Mouse (Mus musculus) gastrocnemius, adult 2 months (tissue): ENCODE results near the gene Mgat1. TPM values are rescaled to one million over a fixed set of nuclear protein-coding genes. Genes with fewer than 3 reads are reported as not detected.
"Not testable (repeated sequence)": the region's sequence is repeated elsewhere in the genome, so short reads cannot be mapped to it uniquely, and the experiment has no call there.

Source experiments
- DNase-seq: peaks from one replicate; pipeline ENCODE4 v3.0.0; 2022
- H3K27ac ChIP-seq: fragments of 200-600 bp; 2 replicates; pipeline ENCODE4 v1.8.1; 2022; ENCODE audit warnings: mild to moderate bottlenecking
- H3K4me3 ChIP-seq: fragments of 200-600 bp; 2 replicates; pipeline ENCODE4 v1.8.1; 2022; ENCODE audit warnings: mild to moderate bottlenecking, moderate library complexity
- CTCF ChIP-seq: fragments of 200-600 bp; IDR thresholded peaks from 2 replicates; pipeline ENCODE4 v1.8.1; 2022; ENCODE audit warnings: antibody characterized with exemption, mild to moderate bottlenecking, moderate library complexity
- intact Hi-C: fragments of 180-260 bp; cut with DNase I; formaldehyde crosslinking; loops from one replicate; pipeline ENCODE4 v1.15.1; 2025
- total RNA-seq, 2 experiments: library from RNA; stranded (reverse); gene quantifications; 2 replicates each; pipeline ENCODE4 v1.2.3; 2021

The Mgat1 gene
- total RNA-seq, 2 experiments from 2014 or later, result 42.0 to 48.0 TPM

- no peak for TF ChIP-seq CTCF
- DNase-seq, result no peak
- intact Hi-C loops, result no loop called here
Observed at GRCm38 (mm10) chr11:49270368-49270767, 26.4 kb downstream of the Mgat1 start.

GRCm38 (mm10) chr11:49271334-49271733 is 27.3 kb downstream of the Mgat1 start:
- no peak overlapping the region for H3K27ac ChIP-seq
- H3K4me3 ChIP-seq, result no peak overlapping the region
- intact Hi-C loops, result loop anchor here (1.0 kb wide), 1 partner anchor 81 kb away; no protein-coding TSS in a partner anchor
- DNase-seq, result peak; percentile 34
- peak; percentile 82 for TF ChIP-seq CTCF

More at GRCm38 (mm10) chr11:49270368-49270767, 26.4 kb downstream of the Mgat1 start:
- Histone ChIP-seq H3K27ac (no peak overlapping the region), H3K4me3 (no peak overlapping the region)

- H3K4me3 ChIP-seq, result no peak overlapping the region
- intact Hi-C loops, result no loop called here
- no peak for TF ChIP-seq CTCF
- DNase-seq, result no peak
- no peak overlapping the region for H3K27ac ChIP-seq
Observed at GRCm38 (mm10) chr11:49273834-49274519, 30.0 kb downstream of the Mgat1 start.

GRCm38 (mm10) chr11:49278222-49278621 is 34.2 kb downstream of the Mgat1 start, which contains the start of gene Olfr1393:
TSS of gene Olfr1393 (plus strand) at chr11:49278304.
- Histone ChIP-seq H3K27ac (no peak within 1 kb of the TSS), H3K4me3 (no peak within 1 kb of the TSS)
- no peak for TF ChIP-seq CTCF
- intact Hi-C loops, result no loop called here
- DNase-seq, result no peak

- intact Hi-C loops, DNase-seq: not testable (repeated sequence)
Observed at GRCm38 (mm10) chr11:49284982-49285381, 41.0 kb downstream of the Mgat1 start, which contains the start of gene Olfr1392. TSS of gene Olfr1392 (plus strand) at chr11:49285282.

GRCm38 (mm10) chr11:49287251-49287650 is 43.3 kb downstream of the Mgat1 start:
- DNase-seq, result no peak
- no peak for TF ChIP-seq CTCF
- intact Hi-C loops, result no loop called here
- no peak overlapping the region for H3K27ac ChIP-seq
- no peak overlapping the region for H3K4me3 ChIP-seq

More at GRCm38 (mm10) chr11:49284982-49285381, 41.0 kb downstream of the Mgat1 start, which contains the start of gene Olfr1392:
- H3K27ac ChIP-seq, H3K4me3 ChIP-seq: not testable (repeated sequence)

GRCm38 (mm10) chr11:49292777-49293176 is 48.8 kb downstream of the Mgat1 start:
- Histone ChIP-seq H3K4me3 (no peak overlapping the region), H3K27ac (no peak overlapping the region)
- intact Hi-C loops, result no loop called here
- DNase-seq, result no peak
- TF ChIP-seq CTCF, result no peak

GRCm38 (mm10) chr11:49304441-49304840 is 60.5 kb downstream of the Mgat1 start, which contains the start of gene Olfr10:
TSS of gene Olfr10 (plus strand) at chr11:49304741.
- H3K27ac ChIP-seq, result no peak within 1 kb of the TSS
- DNase-seq, result no peak
- intact Hi-C loops, result no loop called here
- no peak within 1 kb of the TSS for H3K4me3 ChIP-seq
- TF ChIP-seq CTCF, result no peak

- intact Hi-C loops, H3K4me3 ChIP-seq, H3K27ac ChIP-seq, DNase-seq: not testable (repeated sequence)
Observed at GRCm38 (mm10) chr11:49308547-49308946, 64.6 kb downstream of the Mgat1 start.

Other genes with a start within 250 kb of the Mgat1 start
- 1 to 10 TPM; 1.0 to 2.5 TPM for gene 9930111J21Rik2, start 192.9 kb upstream of the Mgat1 start, total RNA-seq
- gene Tgtp2, start 180.0 kb upstream of the Mgat1 start, total RNA-seq, result 1 to 10 TPM in 1 of 2 experiments, under 1 TPM in 1; 0.66 to 1.3 TPM
- gene Ifi47, start 167.6 kb upstream of the Mgat1 start, total RNA-seq, result under 1 TPM; 0.84 TPM
- gene Olfr1396, start 129.3 kb upstream of the Mgat1 start, total RNA-seq, result not detected
- gene Olfr1395, start 101.9 kb upstream of the Mgat1 start, total RNA-seq, result not detected
- gene Olfr1394, start 89.8 kb upstream of the Mgat1 start, total RNA-seq, result not detected
- gene Btnl9, start 57.0 kb upstream of the Mgat1 start, total RNA-seq, result 1 to 10 TPM in 1 of 2 experiments, under 1 TPM in 1; 0.97 to 3.6 TPM
- 10 to 100 TPM; 25.8 to 32.6 TPM for gene Zfp62, start 40.9 kb upstream of the Mgat1 start, total RNA-seq
- gene Olfr1393, start 34.1 kb downstream of the Mgat1 start, total RNA-seq, result not detected
- not detected for gene Olfr1392, start 41.1 kb downstream of the Mgat1 start, total RNA-seq
- gene Olfr10, start 60.5 kb downstream of the Mgat1 start, total RNA-seq, result not detected
- gene Olfr1391, start 78.6 kb downstream of the Mgat1 start, total RNA-seq, result not detected
- gene Olfr1390, start 91.0 kb downstream of the Mgat1 start, total RNA-seq, result not detected
- gene Olfr1389, start 178.9 kb downstream of the Mgat1 start, total RNA-seq, result not detected
- gene Olfr1388, start 192.4 kb downstream of the Mgat1 start, total RNA-seq, result under 1 TPM in 1 of 2 experiments, not detected in 1; 0.13 TPM
- not detected for gene Olfr1387, start 211.2 kb downstream of the Mgat1 start, total RNA-seq
- gene Olfr1386, start 220.9 kb downstream of the Mgat1 start, total RNA-seq, result not detected
- gene Olfr1385, start 244.9 kb downstream of the Mgat1 start, total RNA-seq, result not detected